Mouse (Mus musculus): ENCODE measurements around the gene Txnip. TPM values are rescaled to one million over a fixed set of nuclear protein-coding genes. Genes with fewer than 3 reads are reported as not detected.

The Txnip gene
- polyA plus RNA-seq, 1 experiment from 2014 or later = 57.9 TPM

DNA sequence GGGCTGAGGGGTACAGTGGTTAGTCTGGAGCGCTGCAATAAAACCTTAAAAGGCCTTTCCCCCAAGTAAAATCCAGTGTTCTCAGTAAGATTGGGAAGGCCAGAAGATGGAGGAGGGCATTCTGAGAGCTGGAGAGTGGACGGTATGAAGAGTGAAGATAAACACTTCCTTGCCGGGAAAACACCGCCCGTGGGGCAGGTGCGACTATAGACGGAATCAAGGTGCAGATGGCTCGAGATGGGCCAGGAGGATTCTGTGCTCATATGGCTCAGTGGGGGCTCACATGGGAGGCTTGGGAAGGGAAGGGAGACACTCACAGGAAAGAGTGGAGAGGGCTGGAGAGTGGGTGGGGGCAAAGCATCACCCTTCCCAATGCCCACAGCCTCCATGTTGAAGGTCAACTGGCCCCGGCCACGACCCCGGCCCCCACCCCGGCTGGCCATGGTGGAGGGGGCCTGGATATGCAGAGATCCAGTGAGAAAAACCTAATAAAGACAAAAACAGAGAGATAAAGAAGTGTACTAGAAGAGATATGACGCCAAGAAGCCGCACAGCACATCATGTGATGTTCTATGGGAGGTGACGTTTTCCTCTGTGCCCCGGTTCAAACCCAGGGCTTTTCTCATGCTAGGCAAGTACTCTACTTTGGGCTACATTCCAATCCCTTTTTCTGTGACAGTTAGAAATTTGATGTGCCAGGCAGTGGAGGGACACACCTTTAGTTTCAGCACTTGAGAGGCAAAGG is 24.2 kb downstream of the Txnip start:
- H3K9me3 ChIP-seq (ENCODE audit: control insufficient read depth, low read length) = no peaks in the 10 kb centered on the region
- ATAC-seq (ENCODE audit: insufficient number of reproducible peaks, low FRiP score, low TSS enrichment, low read depth) = no peak
- no peaks in the 10 kb centered on the region for H3K27me3 ChIP-seq (ENCODE audit: control insufficient read depth, insufficient read depth, low read length)
- no peak for DNase-seq (ENCODE audit: low spot score)
- WGBS = 83% methylated on average over 16 of the region's 16 CpGs
- no peak overlapping the region for H3K4me2 ChIP-seq (ENCODE audit: low read depth, severe bottlenecking)
- peaks cover 6% of the 10 kb centered on the region; the same call in 1 of the 2 replicates for H3K4me1 ChIP-seq (ENCODE audit: control insufficient read depth, insufficient read depth, low read length)
- H3K9ac ChIP-seq (ENCODE audit: low read length) = no peak overlapping the region
- H3K4me3 ChIP-seq (ENCODE audit: low read depth, low read length) = no peak overlapping the region
- no peaks in the 10 kb centered on the region for H3K36me3 ChIP-seq (ENCODE audit: control insufficient read depth, insufficient read depth, low read length)
- no peak overlapping the region for H3K27ac ChIP-seq (replicated peaks; ENCODE audit: low read depth, low read length)

DNA sequence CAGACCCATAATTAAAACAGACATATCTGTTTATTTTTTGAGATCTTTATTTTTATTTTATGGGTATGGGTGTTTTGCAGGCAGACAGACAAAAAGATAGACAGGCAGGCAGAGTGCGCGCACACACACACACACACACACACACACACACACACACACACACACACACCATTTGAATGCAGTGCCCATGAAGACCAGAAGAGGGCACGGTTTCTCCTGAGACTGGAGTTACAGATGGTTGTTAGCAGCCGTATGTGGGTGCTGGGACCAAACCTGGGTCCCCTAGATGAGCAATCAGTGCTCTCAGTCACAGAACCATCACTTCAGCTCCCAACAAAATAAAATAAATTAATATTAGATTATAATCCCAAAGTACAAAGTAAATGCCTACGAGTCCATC is 25.6 kb downstream of the Txnip start:
- Histone ChIP-seq H3K27ac (replicated peaks; ENCODE audit: low read depth, low read length) (no peak overlapping the region), H3K27me3 (ENCODE audit: control insufficient read depth, insufficient read depth, low read length) (no peaks in the 10 kb centered on the region), H3K9ac (ENCODE audit: low read length) (no peak overlapping the region), H3K4me2 (ENCODE audit: low read depth, severe bottlenecking) (no peak overlapping the region), H3K4me1 (ENCODE audit: control insufficient read depth, insufficient read depth, low read length) (0 out of 2 replicates have a peak, but pooled peaks cover 3% of the 10 kb centered on the region), H3K9me3 (ENCODE audit: control insufficient read depth, low read length) (no peaks in the 10 kb centered on the region), H3K36me3 (ENCODE audit: control insufficient read depth, insufficient read depth, low read length) (no peaks in the 10 kb centered on the region), H3K4me3 (ENCODE audit: low read depth, low read length) (no peak overlapping the region)
- DNase-seq (ENCODE audit: low spot score) = no peak
- 93% methylated on average over 5 of the region's 5 CpGs for WGBS
- no peak for ATAC-seq (ENCODE audit: insufficient number of reproducible peaks, low FRiP score, low TSS enrichment, low read depth)

DNA sequence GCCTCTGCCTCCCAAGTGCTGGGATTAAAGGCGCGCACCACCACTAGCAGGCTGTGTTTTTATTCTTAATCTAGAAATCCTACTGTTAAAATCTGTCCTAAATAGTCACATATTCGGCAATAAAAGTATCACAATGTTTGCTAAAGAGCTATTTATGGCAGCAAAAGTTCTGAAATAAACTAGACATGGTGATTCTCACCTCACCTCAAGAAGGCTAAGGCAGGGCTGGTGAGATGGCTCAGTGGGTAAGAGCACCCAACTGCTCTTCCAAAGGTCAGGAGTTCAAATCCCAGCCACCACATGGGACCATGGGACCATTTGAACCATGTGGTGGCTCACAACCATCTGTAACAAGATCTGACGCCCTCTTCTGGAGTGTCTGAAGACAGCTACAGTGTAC is 32.9 kb downstream of the Txnip start:
- 86% methylated on average over 4 of the region's 4 CpGs for WGBS

DNA sequence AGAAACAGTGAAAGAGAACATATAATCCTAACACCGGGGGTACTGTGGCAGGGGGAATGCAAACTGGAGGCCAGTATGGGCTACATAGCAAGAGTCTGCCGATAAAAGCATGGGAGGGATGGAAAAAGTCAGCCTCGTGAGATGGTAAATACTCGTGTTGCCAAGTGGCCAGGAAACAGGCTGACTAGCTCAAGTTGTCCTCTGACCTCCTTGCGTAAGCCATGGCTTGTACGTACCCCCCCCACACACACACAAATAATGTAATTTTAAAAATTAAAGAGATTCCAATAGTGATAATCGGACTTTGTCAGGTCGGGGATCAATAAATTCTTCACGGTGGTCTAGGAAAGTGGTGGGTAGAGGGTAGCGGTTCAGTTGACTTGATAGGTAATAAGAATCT is 35.6 kb downstream of the Txnip start:
- Histone ChIP-seq H3K4me1 (ENCODE audit: control insufficient read depth, insufficient read depth, low read length) (peaks cover 12% of the 10 kb centered on the region; the same call in 1 of the 2 replicates), H3K4me3 (ENCODE audit: low read depth, low read length) (peak overlapping the region; percentile 66), H3K27ac (replicated peaks; ENCODE audit: low read depth, low read length) (no peak overlapping the region), H3K9ac (ENCODE audit: low read length) (peak overlapping the region; percentile 69), H3K27me3 (ENCODE audit: control insufficient read depth, insufficient read depth, low read length) (peaks cover 10% of the 10 kb centered on the region), H3K36me3 (ENCODE audit: control insufficient read depth, insufficient read depth, low read length) (no peaks in the 10 kb centered on the region), H3K4me2 (ENCODE audit: low read depth, severe bottlenecking) (peak overlapping the region; percentile 61), H3K9me3 (ENCODE audit: control insufficient read depth, low read length) (no peaks in the 10 kb centered on the region)
- no peak for ATAC-seq (ENCODE audit: insufficient number of reproducible peaks, low FRiP score, low TSS enrichment, low read depth)
- WGBS = 2% methylated on average over 10 of the region's 10 CpGs
- no peak for DNase-seq (ENCODE audit: low spot score)

More for the DNA sequence above, 32.9 kb downstream of the Txnip start:
- Histone ChIP-seq H3K27me3 (ENCODE audit: control insufficient read depth, insufficient read depth, low read length) (peaks cover 4% of the 10 kb centered on the region), H3K36me3 (ENCODE audit: control insufficient read depth, insufficient read depth, low read length) (no peaks in the 10 kb centered on the region), H3K9ac (ENCODE audit: low read length) (no peak overlapping the region), H3K4me1 (ENCODE audit: control insufficient read depth, insufficient read depth, low read length) (no peaks in the 10 kb centered on the region; the same call in 1 of the 2 replicates), H3K27ac (replicated peaks; ENCODE audit: low read depth, low read length) (no peak overlapping the region), H3K4me2 (ENCODE audit: low read depth, severe bottlenecking) (no peak overlapping the region), H3K4me3 (ENCODE audit: low read depth, low read length) (no peak overlapping the region), H3K9me3 (ENCODE audit: control insufficient read depth, low read length) (no peaks in the 10 kb centered on the region)
- DNase-seq (ENCODE audit: low spot score) (no peak), ATAC-seq (ENCODE audit: insufficient number of reproducible peaks, low FRiP score, low TSS enrichment, low read depth) (no peak)

DNA sequence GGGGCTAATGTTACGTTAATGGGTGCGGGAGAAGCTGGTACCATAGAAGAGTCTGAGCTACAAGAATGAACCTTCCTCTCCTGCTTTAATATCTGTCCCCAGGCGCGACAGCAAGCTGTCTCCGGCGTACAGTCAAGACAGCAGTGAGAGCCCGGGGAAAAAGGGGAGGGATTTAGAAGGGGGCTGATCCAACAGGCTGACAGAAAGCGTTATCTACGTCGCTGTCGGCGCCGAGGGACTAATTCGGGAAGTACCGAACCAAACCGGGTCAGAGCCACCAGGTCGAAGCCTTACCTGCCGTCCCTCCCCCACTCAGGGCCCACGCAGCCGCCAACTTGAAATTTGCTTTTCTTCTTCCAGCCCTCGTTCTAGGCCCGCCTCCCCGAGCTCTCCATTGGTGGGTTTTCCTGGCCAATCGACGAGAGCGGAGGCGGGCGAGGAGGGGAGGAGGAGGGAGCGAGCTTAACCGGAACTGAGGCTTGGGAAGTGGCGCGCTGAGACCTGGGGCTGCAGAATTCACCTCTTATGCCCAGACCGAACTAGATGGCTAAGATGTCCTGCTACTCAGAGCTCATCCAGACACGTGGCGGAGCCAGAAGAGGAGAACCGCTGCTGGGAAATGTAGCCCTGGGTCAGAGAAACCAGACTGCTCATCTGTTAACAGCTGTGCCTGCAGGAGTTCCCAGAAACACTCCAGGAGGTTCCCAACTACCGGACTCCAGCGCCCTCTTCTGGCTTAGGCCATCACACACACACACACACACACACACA is 36.2 kb downstream of the Txnip start, which contains the start of gene Polr3gl:
Gene Polr3gl, minus strand, starts transcription at position 392 of the 771 bp plus-strand sequence.
- DNase-seq (ENCODE audit: low spot score) = peak; percentile 95
- WGBS = under 1% methylated on average over 38 of the region's 38 CpGs
- H3K4me1 ChIP-seq (ENCODE audit: control insufficient read depth, insufficient read depth, low read length) = peaks cover 16% of the 10 kb centered on the region; the same call in 1 of the 2 replicates

DNA sequence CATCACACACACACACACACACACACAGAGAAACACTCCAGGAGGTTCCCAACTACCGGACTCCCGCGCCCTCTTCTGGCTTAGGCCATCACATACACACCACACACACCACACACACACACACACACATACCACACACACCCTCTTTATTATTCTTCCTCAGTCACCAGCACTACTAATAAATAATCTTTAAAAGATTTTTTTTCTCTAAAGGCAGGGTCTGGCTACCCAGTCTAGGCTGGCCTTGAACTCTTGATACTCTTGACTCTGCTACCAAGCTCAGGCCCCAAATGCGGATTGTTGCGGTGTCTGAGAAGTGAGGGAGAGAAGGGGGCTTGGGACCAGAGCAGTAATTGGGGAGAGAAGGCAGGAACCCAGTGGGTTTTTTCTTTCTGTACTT is 37.1 kb downstream of the Txnip start:
- 82% methylated on average over 5 of the region's 5 CpGs for WGBS
- Histone ChIP-seq H3K27me3 (ENCODE audit: control insufficient read depth, insufficient read depth, low read length) (peaks cover 10% of the 10 kb centered on the region), H3K9me3 (ENCODE audit: control insufficient read depth, low read length) (no peaks in the 10 kb centered on the region), H3K27ac (replicated peaks; ENCODE audit: low read depth, low read length) (no peak overlapping the region), H3K4me3 (ENCODE audit: low read depth, low read length) (no peak overlapping the region), H3K36me3 (ENCODE audit: control insufficient read depth, insufficient read depth, low read length) (no peaks in the 10 kb centered on the region), H3K9ac (ENCODE audit: low read length) (no peak overlapping the region), H3K4me1 (ENCODE audit: control insufficient read depth, insufficient read depth, low read length) (peaks cover 16% of the 10 kb centered on the region; the same call in 1 of the 2 replicates), H3K4me2 (ENCODE audit: low read depth, severe bottlenecking) (no peak overlapping the region)
- ATAC-seq (ENCODE audit: insufficient number of reproducible peaks, low FRiP score, low TSS enrichment, low read depth) (no peak), DNase-seq (ENCODE audit: low spot score) (no peak)

More for the DNA sequence above, 36.2 kb downstream of the Txnip start, which contains the start of gene Polr3gl:
- Histone ChIP-seq H3K27me3 (ENCODE audit: control insufficient read depth, insufficient read depth, low read length) (peaks cover 10% of the 10 kb centered on the region), H3K9ac (ENCODE audit: low read length) (peak within 1 kb of the TSS; percentile 69), H3K4me3 (ENCODE audit: low read depth, low read length) (peak within 1 kb of the TSS; percentile 66), H3K27ac (replicated peaks; ENCODE audit: low read depth, low read length) (no peak within 1 kb of the TSS; the same call in 1 of the 2 replicates), H3K4me2 (ENCODE audit: low read depth, severe bottlenecking) (peak within 1 kb of the TSS; percentile 61), H3K9me3 (ENCODE audit: control insufficient read depth, low read length) (no peaks in the 10 kb centered on the region), H3K36me3 (ENCODE audit: control insufficient read depth, insufficient read depth, low read length) (no peaks in the 10 kb centered on the region)
- peak; percentile 73 for ATAC-seq (ENCODE audit: insufficient number of reproducible peaks, low FRiP score, low TSS enrichment, low read depth)

DNA sequence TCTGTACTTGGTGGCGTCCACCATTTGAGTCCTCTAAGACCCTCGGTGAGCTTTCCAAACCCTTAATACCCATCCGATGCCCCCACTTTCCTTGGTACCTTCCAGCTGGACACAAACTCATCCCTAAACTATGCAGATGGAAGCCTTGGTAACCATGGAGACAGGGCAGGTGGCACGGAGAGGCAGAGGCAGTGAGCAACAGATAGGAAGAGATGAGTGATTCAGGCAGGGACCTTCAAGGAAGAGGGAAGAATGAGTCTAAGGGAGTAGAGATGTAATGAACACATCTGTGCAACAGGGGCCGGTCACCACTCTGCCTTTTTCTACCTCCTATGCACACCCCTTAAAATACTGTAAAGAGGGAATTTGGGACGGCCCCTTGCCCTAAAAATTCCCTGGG is 37.9 kb downstream of the Txnip start:
- 28% methylated on average over 6 of the region's 6 CpGs for WGBS

DNA sequence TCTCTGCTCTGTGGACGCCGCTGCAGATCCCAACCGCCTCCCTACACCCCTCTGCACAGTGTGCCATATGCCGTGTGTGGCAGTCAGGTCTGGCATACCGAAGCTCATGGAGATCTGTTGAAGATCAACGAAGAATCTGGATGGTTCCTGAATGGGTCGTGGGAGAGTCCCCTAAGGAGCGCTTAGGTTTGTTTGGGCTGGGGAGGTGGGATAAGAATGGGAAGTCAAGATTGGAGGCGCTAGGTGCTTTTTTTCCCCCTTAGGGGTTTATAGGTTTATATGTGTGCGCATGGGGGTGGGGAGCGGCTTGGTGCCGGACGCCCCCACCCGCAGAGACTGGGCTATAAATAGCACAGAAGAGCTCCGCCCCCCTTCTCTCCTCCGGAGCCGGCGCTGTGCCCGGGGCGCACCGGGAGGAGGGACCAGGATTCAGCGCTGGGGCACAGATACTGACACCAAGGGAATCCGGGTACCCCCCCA is 38.5 kb downstream of the Txnip start, which contains the start of gene Ankrd34a:
Gene Ankrd34a, plus strand, starts transcription at position 409 of the 480 bp plus-strand sequence.
- H3K27me3 ChIP-seq (ENCODE audit: control insufficient read depth, insufficient read depth, low read length) = peaks cover 10% of the 10 kb centered on the region
- H3K4me2 ChIP-seq (ENCODE audit: low read depth, severe bottlenecking) = peak within 1 kb of the TSS; percentile 99
- peak; percentile 48 for DNase-seq (ENCODE audit: low spot score)
- no peak within 1 kb of the TSS for H3K27ac ChIP-seq (replicated peaks; ENCODE audit: low read depth, low read length)
- peak within 1 kb of the TSS; percentile 49 for H3K4me3 ChIP-seq (ENCODE audit: low read depth, low read length)
- peaks cover 18% of the 10 kb centered on the region; the same call in 1 of the 2 replicates for H3K4me1 ChIP-seq (ENCODE audit: control insufficient read depth, insufficient read depth, low read length)
- H3K36me3 ChIP-seq (ENCODE audit: control insufficient read depth, insufficient read depth, low read length) = no peaks in the 10 kb centered on the region
- no peak for ATAC-seq (ENCODE audit: insufficient number of reproducible peaks, low FRiP score, low TSS enrichment, low read depth)
- under 1% methylated on average over 20 of the region's 23 CpGs for WGBS
- peak within 1 kb of the TSS; percentile 61 for H3K9ac ChIP-seq (ENCODE audit: low read length)
- no peaks in the 10 kb centered on the region for H3K9me3 ChIP-seq (ENCODE audit: control insufficient read depth, low read length)

More for the DNA sequence above, 37.9 kb downstream of the Txnip start:
- Histone ChIP-seq H3K4me2 (ENCODE audit: low read depth, severe bottlenecking) (peak overlapping the region; percentile 99), H3K9me3 (ENCODE audit: control insufficient read depth, low read length) (no peaks in the 10 kb centered on the region), H3K27ac (replicated peaks; ENCODE audit: low read depth, low read length) (no peak overlapping the region), H3K36me3 (ENCODE audit: control insufficient read depth, insufficient read depth, low read length) (no peaks in the 10 kb centered on the region), H3K4me3 (ENCODE audit: low read depth, low read length) (peak overlapping the region; percentile 49; the same call in 1 of the 2 replicates), H3K4me1 (ENCODE audit: control insufficient read depth, insufficient read depth, low read length) (peaks cover 18% of the 10 kb centered on the region; the same call in 1 of the 2 replicates), H3K9ac (ENCODE audit: low read length) (no peak overlapping the region), H3K27me3 (ENCODE audit: control insufficient read depth, insufficient read depth, low read length) (peaks cover 10% of the 10 kb centered on the region)
- no peak for ATAC-seq (ENCODE audit: insufficient number of reproducible peaks, low FRiP score, low TSS enrichment, low read depth)
- DNase-seq (ENCODE audit: low spot score) = no peak
